Mouse (Mus musculus): ENCODE results near the gene Them5. TPM values are rescaled to one million over a fixed set of nuclear protein-coding genes. Genes with fewer than 3 reads are reported as not detected.

Them5 gene
- polyA plus RNA-seq, 1 experiment, result 0.06 TPM

GRCm38 (mm10) chr3:94362138-94362537 is 20.2 kb downstream of the Them5 start, which contains the start of gene C2cd4d:
C2cd4d (plus strand) TSS chr3:94362438.
- no peak for DNase-seq
- Histone ChIP-seq H3K4me3 (ENCODE audit: insufficient read depth, low read depth, low read length) (peak within 1 kb of the TSS; percentile 69), H3K27ac (ENCODE audit: insufficient read depth, low read depth, low read length) (no peak within 1 kb of the TSS), H3K36me3 (ENCODE audit: control insufficient read depth, insufficient read depth, low read length) (no peaks in the 10 kb centered on the region), H3K27me3 (replicated peaks; ENCODE audit: control insufficient read depth, insufficient read depth, low read length) (no peaks in the 10 kb centered on the region), H3K4me1 (ENCODE audit: control insufficient read depth, insufficient read depth, low read length) (no peaks in the 10 kb centered on the region; the same call in 1 of the 2 replicates)
- 85% methylated on average over 7 of the region's 7 CpGs for WGBS
- TF ChIP-seq POLR2A (IDR thresholded peaks at IDR 0.05; ENCODE audit: low read depth, low read length) (no peak), CTCF (conservative IDR thresholded peaks at IDR 0.05; ENCODE audit: insufficient read depth, insufficient read length, low read depth, low read length) (no peak)

DNA sequence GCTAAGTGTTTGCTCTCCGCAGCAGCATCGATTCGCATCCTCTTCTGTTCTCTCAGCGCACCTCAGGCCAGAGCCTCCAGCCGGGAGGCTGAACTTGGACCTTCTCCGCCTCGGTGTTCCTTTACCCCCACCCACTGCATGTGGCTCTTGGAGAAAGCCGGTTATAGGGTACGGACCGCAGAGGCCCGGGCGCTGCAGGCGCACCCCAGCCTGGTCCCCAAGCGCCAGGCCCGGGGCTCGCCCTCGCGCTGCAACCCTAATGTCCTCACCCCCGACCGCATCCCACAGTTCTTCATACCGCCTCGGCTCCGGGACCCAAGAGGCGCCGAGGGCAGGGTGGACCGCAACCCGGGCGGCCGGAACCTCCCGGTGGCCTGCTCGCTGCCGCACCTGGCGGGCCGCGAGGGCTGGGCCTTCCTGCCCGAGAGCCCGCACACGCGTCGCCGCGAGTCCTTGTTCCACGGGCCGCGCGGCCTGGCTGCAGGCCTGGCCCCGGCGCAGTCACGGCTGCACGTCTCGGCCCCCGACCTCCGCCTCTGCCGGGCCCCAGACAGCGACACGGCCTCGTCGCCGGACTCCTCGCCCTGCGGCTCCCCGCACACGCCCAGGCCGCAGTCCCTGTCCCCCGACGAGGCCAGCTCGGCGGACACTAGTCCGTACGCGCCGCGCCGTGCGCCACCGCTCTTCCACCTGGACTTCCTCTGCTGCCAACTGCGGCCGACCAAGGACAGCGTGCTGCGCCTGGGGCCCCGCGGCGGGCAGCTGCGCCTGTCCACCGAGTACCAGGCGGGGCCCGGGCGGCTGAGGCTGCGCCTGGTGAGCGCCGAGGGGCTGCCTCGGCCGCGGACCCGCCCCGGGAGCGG is 21.6 kb downstream of the Them5 start:
- WGBS, result 4% methylated on average over 96 of the region's 97 CpGs
- no peaks in the 10 kb centered on the region; the same call in 1 of the 2 replicates for H3K4me1 ChIP-seq (ENCODE audit: control insufficient read depth, insufficient read depth, low read length)
- H3K36me3 ChIP-seq (ENCODE audit: control insufficient read depth, insufficient read depth, low read length), result no peaks in the 10 kb centered on the region
- peak overlapping the region; percentile 69 for H3K4me3 ChIP-seq (ENCODE audit: insufficient read depth, low read depth, low read length)
- no peaks in the 10 kb centered on the region for H3K27me3 ChIP-seq (replicated peaks; ENCODE audit: control insufficient read depth, insufficient read depth, low read length)
- TF ChIP-seq CTCF (conservative IDR thresholded peaks at IDR 0.05; ENCODE audit: insufficient read depth, insufficient read length, low read depth, low read length), result no peak
- no peak for TF ChIP-seq POLR2A (IDR thresholded peaks at IDR 0.05; ENCODE audit: low read depth, low read length)
- DNase-seq, result peak; percentile 54
- no peak overlapping the region for H3K27ac ChIP-seq (ENCODE audit: insufficient read depth, low read depth, low read length)

DNA sequence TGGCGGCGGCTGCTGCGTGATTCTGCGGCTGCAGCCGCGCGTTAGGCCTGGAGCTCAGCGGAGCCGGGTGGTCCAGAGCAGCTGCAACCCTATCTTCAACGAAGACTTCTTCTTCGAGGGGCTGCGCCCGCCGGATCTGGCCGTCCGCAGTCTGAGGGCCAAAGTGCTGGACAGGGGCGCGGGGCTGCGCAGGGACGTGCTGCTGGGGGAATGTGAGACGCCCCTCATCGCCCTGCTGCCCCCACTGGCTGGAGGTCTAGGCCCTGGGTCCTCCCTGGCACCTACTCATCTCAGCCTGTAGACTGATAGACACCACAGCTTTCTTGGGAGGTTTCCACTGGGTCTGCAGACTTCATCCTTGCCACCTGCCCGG is 22.2 kb downstream of the Them5 start:
- 14% methylated on average over 23 of the region's 23 CpGs for WGBS
- no peaks in the 10 kb centered on the region for H3K27me3 ChIP-seq (replicated peaks; ENCODE audit: control insufficient read depth, insufficient read depth, low read length)
- no peak overlapping the region for H3K27ac ChIP-seq (ENCODE audit: insufficient read depth, low read depth, low read length)
- no peak for DNase-seq
- no peak for TF ChIP-seq POLR2A (IDR thresholded peaks at IDR 0.05; ENCODE audit: low read depth, low read length)
- TF ChIP-seq CTCF (conservative IDR thresholded peaks at IDR 0.05; ENCODE audit: insufficient read depth, insufficient read length, low read depth, low read length), result no peak
- peak overlapping the region; percentile 69 for H3K4me3 ChIP-seq (ENCODE audit: insufficient read depth, low read depth, low read length)
- no peaks in the 10 kb centered on the region for H3K36me3 ChIP-seq (ENCODE audit: control insufficient read depth, insufficient read depth, low read length)
- no peaks in the 10 kb centered on the region; the same call in 1 of the 2 replicates for H3K4me1 ChIP-seq (ENCODE audit: control insufficient read depth, insufficient read depth, low read length)

DNA sequence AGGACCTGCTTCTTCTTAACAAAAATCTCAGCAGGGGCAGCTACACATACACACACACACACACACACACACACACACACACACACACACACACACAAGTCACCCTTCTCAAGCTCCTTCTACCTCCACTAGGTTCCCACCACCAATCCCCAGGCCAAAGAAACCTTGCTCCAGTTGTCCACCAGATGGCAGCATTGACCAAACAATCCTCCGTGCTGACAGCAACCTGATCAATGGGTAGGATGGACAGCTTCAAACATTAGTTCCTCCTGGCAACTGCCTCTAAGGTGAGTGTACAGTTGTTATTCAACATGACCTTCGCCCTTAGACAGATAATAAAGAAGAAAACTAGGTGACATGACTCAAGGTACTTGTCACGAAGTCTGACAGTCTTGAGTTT is 24.9 kb downstream of the Them5 start:
- no peak for TF ChIP-seq POLR2A (IDR thresholded peaks at IDR 0.05; ENCODE audit: low read depth, low read length)
- TF ChIP-seq CTCF (conservative IDR thresholded peaks at IDR 0.05; ENCODE audit: insufficient read depth, insufficient read length, low read depth, low read length), result peak; percentile 97
- 16% methylated on average over 3 of the region's 3 CpGs for WGBS
- Histone ChIP-seq H3K4me3 (ENCODE audit: insufficient read depth, low read depth, low read length) (no peak overlapping the region), H3K36me3 (ENCODE audit: control insufficient read depth, insufficient read depth, low read length) (no peaks in the 10 kb centered on the region), H3K27me3 (replicated peaks; ENCODE audit: control insufficient read depth, insufficient read depth, low read length) (no peaks in the 10 kb centered on the region), H3K27ac (ENCODE audit: insufficient read depth, low read depth, low read length) (no peak overlapping the region), H3K4me1 (ENCODE audit: control insufficient read depth, insufficient read depth, low read length) (no peaks in the 10 kb centered on the region; the same call in 1 of the 2 replicates)
- DNase-seq, result peak; percentile 89

DNA sequence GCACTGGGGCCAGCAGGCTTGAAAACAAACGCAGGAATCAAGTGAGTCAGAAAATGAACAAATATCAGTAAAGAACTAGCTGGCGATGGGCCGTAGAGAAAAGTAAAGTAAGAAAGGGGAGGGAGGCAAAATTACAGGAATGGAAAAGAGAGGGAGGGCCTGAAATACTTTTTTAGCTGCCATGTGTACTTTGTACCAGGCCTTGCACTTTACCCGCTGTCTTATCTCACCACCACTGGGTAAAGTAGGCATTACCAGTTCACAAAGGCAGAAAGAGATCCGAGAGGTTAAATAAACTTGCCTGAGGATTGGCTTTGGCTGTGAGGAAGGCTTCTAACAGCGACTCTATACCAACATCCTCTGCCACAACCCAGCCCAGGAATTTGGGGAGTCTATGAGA is 25.6 kb downstream of the Them5 start:
- H3K27me3 ChIP-seq (replicated peaks; ENCODE audit: control insufficient read depth, insufficient read depth, low read length), result no peaks in the 10 kb centered on the region
- no peak for TF ChIP-seq POLR2A (IDR thresholded peaks at IDR 0.05; ENCODE audit: low read depth, low read length)
- no peak for TF ChIP-seq CTCF (conservative IDR thresholded peaks at IDR 0.05; ENCODE audit: insufficient read depth, insufficient read length, low read depth, low read length)
- 60% methylated on average over 6 of the region's 6 CpGs for WGBS
- H3K4me1 ChIP-seq (ENCODE audit: control insufficient read depth, insufficient read depth, low read length), result peaks cover 4% of the 10 kb centered on the region; the same call in 1 of the 2 replicates
- no peak overlapping the region for H3K4me3 ChIP-seq (ENCODE audit: insufficient read depth, low read depth, low read length)
- no peaks in the 10 kb centered on the region for H3K36me3 ChIP-seq (ENCODE audit: control insufficient read depth, insufficient read depth, low read length)
- no peak overlapping the region for H3K27ac ChIP-seq (ENCODE audit: insufficient read depth, low read depth, low read length)
- peak; percentile 59 for DNase-seq

DNA sequence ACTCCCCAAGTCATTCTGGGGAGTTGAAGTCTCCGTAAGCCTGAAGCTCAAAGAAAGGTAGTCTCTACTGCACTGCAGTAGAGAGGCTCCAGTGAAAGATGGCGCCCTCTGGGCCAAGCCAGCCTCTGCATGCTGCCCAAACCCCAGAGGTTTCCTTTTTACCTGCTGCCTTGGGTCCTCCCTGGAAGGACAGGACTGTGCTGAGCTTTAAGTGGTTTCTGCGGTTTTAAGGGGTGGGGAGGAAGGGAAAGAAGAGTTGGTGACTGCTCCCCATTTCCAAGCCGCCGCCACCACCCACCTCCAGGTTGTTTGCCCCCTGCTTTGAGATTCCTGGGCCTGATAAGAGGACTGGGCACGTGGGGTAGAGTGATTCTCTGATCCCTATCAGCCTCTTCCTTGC is 26.7 kb downstream of the Them5 start:
- DNase-seq, result no peak
- H3K27me3 ChIP-seq (replicated peaks; ENCODE audit: control insufficient read depth, insufficient read depth, low read length), result no peaks in the 10 kb centered on the region
- TF ChIP-seq CTCF (conservative IDR thresholded peaks at IDR 0.05; ENCODE audit: insufficient read depth, insufficient read length, low read depth, low read length) (no peak), POLR2A (IDR thresholded peaks at IDR 0.05; ENCODE audit: low read depth, low read length) (no peak)
- 71% methylated on average over 6 of the region's 6 CpGs for WGBS
- no peaks in the 10 kb centered on the region for H3K36me3 ChIP-seq (ENCODE audit: control insufficient read depth, insufficient read depth, low read length)
- H3K27ac ChIP-seq (ENCODE audit: insufficient read depth, low read depth, low read length), result no peak overlapping the region
- no peak overlapping the region for H3K4me3 ChIP-seq (ENCODE audit: insufficient read depth, low read depth, low read length)
- peaks cover 4% of the 10 kb centered on the region; the same call in 1 of the 2 replicates for H3K4me1 ChIP-seq (ENCODE audit: control insufficient read depth, insufficient read depth, low read length)

GRCm38 (mm10) chr3:94369709-94370108 is 27.8 kb downstream of the Them5 start:
- TF ChIP-seq CTCF (conservative IDR thresholded peaks at IDR 0.05; ENCODE audit: insufficient read depth, insufficient read length, low read depth, low read length) (no peak), POLR2A (IDR thresholded peaks at IDR 0.05; ENCODE audit: low read depth, low read length) (no peak)
- WGBS, result 55% methylated on average over 2 of the region's 2 CpGs
- H3K36me3 ChIP-seq (ENCODE audit: control insufficient read depth, insufficient read depth, low read length), result no peaks in the 10 kb centered on the region
- no peak overlapping the region for H3K27ac ChIP-seq (ENCODE audit: insufficient read depth, low read depth, low read length)
- no peak for DNase-seq
- no peak overlapping the region for H3K4me3 ChIP-seq (ENCODE audit: insufficient read depth, low read depth, low read length)
- peaks cover 11% of the 10 kb centered on the region for H3K4me1 ChIP-seq (ENCODE audit: control insufficient read depth, insufficient read depth, low read length)
- H3K27me3 ChIP-seq (replicated peaks; ENCODE audit: control insufficient read depth, insufficient read depth, low read length), result no peaks in the 10 kb centered on the region
